Mouse (Mus musculus) spleen, adult 2 months (tissue): ENCODE data around the gene Donson.

Experiments used
- CTCF ChIP-seq: fragments of 200-500 bp; IDR thresholded peaks from 2 replicates; pipeline ENCODE4 v1.5.1; 2011; ENCODE audit warnings: mild to moderate bottlenecking, inconsistent platforms; ENCODE audit not compliant: insufficient read depth, insufficient read length, insufficient replicate concordance; ENCODE audit errors: extremely low read depth
- POLR2A ChIP-seq: fragments of 200-500 bp; IDR thresholded peaks from 2 replicates; pipeline ENCODE4 v1.6.1; 2011; ENCODE audit warnings: low read depth, low read length, inconsistent platforms

DNA sequence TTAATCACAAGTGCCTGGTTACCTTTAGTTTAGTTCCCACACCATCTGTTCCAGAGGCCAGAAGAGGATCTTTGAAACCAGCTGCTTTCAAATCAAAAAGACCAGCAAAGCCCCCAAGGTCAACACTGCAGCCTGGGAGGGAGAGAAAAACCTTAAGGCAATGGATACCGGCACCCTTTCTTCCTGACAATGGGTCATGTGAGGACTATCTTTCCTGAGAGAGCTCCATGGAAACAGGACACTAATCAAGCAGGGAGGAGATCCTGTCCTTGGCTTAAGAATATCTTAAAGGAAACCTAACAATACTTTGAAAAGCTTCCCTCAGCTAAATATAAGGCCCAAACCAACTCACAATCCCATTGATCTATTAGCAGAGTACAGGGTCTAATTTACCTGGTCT, 58.0 kb downstream of the Donson start:
- TF ChIP-seq CTCF (no peak), POLR2A (no peak)
